ENCODE assay signal across 9 mouse cellular contexts in the genomic region with DNA sequence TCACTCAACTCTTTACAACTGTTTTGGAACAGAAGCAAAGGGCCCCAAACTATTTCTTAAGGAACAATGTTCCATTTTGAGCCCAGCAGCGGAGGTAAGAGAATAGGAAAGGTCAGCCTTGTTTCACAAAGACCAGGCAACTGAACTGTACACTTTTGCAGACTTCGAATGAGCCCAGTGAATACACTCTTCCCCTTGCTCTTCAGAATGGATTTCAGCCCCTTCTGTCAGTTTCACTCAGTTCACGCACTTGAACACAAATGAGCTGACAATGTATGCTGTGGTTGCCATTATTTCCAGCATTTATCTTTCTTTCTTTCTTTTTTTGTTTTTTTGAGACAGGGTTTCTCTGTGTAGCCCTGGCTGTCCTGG. TPM values are rescaled to one million over a fixed set of nuclear protein-coding genes. Genes with fewer than 3 reads are reported as not detected.
DNase-seq lines count a peak whose midpoint lies in the region; ATAC-seq and TF ChIP-seq lines count a peak whose summit lies in the region.
"Had no signal": no experiment of that assay in that cellular context is flagged by ENCODE, and none has a peak within 500 bp of the region (broad histone marks: within the 10 kb centered on the region; RNA-seq: fewer than 3 reads in every experiment).

No protein-coding gene starts in this region.

- no peak for TF ChIP-seq RAD21 in CH12.LX (IDR thresholded peaks at IDR 0.05; ENCODE audit: low read depth, low read length)

- no peak for DNase-seq in heart, postnatal 0 days (ENCODE audit: low spot score)
- DNase-seq in heart, postnatal 25 days (ENCODE audit: low spot score) = no peak
- no peak for DNase-seq in CH12.LX (ENCODE audit: extremely low read depth)
- DNase-seq in embryonic facial prominence, embryonic 10.5 days (ENCODE audit: low spot score) = no peak
- peak; percentile 18 for DNase-seq in midbrain, embryonic 10.5 days (ENCODE audit: low spot score)
- DNase-seq in cerebellum, adult 9-11 months = no peak
- no peak for DNase-seq in adrenal gland, postnatal 4 days (ENCODE audit: low spot score in 2 of 2)

- dilution Hi-C loops in CH12.LX (cut with MboI; ENCODE audit: extremely low pct_ligation_motif_present, extremely low pct_unique_long_range_greater_than_20kb, low sequenced_read_pairs) = no loop called here

- H3K9me3 ChIP-seq in heart, postnatal 0 days (replicated peaks; ENCODE audit: control insufficient read depth, low read length) = no peaks in the 10 kb centered on the region
- H3K9me3 ChIP-seq in CH12.LX (replicated peaks; ENCODE audit: low read length) = no peaks in the 10 kb centered on the region
- no peaks in the 10 kb centered on the region for H3K9me3 ChIP-seq in embryonic facial prominence, embryonic 10.5 days
- H3K9me3 ChIP-seq in midbrain, embryonic 10.5 days (replicated peaks) = no peaks in the 10 kb centered on the region
- H3K9me3 ChIP-seq: embryonic facial prominence, embryonic 12.5 days had no signal

- H3K4me3 ChIP-seq in heart, postnatal 0 days (ENCODE audit: low read depth, low read length) = no peak overlapping the region
- no peak overlapping the region for H3K4me3 ChIP-seq in CH12.LX (replicated peaks in 1 of 3; ENCODE audit: low read depth in 2 of 3, low read length in 2 of 3, poor library complexity in 1 of 3)
- H3K4me3 ChIP-seq in embryonic facial prominence, embryonic 10.5 days = no peak overlapping the region
- no peak overlapping the region for H3K4me3 ChIP-seq in midbrain, embryonic 10.5 days
- H3K4me3 ChIP-seq: embryonic facial prominence, embryonic 12.5 days had no signal

- no peak for TF ChIP-seq POLR2A in CH12.LX (IDR thresholded peaks at IDR 0.05; ENCODE audit: low read depth, low read length)

- no peaks in the 10 kb centered on the region for H3K27me3 ChIP-seq in heart, postnatal 0 days (ENCODE audit: control insufficient read depth, insufficient read depth, low read length)
- H3K27me3 ChIP-seq in CH12.LX (replicated peaks) = no peaks in the 10 kb centered on the region
- no peaks in the 10 kb centered on the region for H3K27me3 ChIP-seq in embryonic facial prominence, embryonic 10.5 days (replicated peaks; ENCODE audit: low read depth, poor library complexity, severe bottlenecking)
- H3K27me3 ChIP-seq in midbrain, embryonic 10.5 days (ENCODE audit: low read depth, poor library complexity, severe bottlenecking) = no peaks in the 10 kb centered on the region
- H3K27me3 ChIP-seq: embryonic facial prominence, embryonic 12.5 days had no signal

- in situ Hi-C loops in CH12.LX (cut with MboI; ENCODE audit: low pct_ligation_motif_present, low pct_unique_long_range_greater_than_20kb, low sequenced_read_pairs) = no loop called here

- H3K9ac ChIP-seq in heart, postnatal 0 days (replicated peaks; ENCODE audit: low read depth, low read length) = no peak overlapping the region
- H3K9ac ChIP-seq in CH12.LX (ENCODE audit: insufficient read depth, low read depth) = peak overlapping the region; percentile 40
- H3K9ac ChIP-seq: embryonic facial prominence, embryonic 12.5 days had no signal

- intact Hi-C loops in heart, postnatal 25 days (cut with DNase I) = loop anchor here (1.0 to 5.0 kb wide), 4 partner anchors 133 to 613 kb away; no protein-coding TSS in a partner anchor

- ATAC-seq in heart, postnatal 0 days (ENCODE audit: insufficient read depth, low read depth) = no peak

- no peaks in the 10 kb centered on the region for H3K36me3 ChIP-seq in heart, postnatal 0 days (replicated peaks; ENCODE audit: control insufficient read depth, insufficient read depth, low read length)
- peaks cover 0 to 8% of the 10 kb centered on the region in 2 experiments for H3K36me3 ChIP-seq in CH12.LX (replicated peaks in 1 of 2; ENCODE audit: control insufficient read depth in 1 of 2, insufficient read depth in 1 of 2, low read length in 1 of 2)
- H3K36me3 ChIP-seq in embryonic facial prominence, embryonic 10.5 days (replicated peaks) = no peaks in the 10 kb centered on the region
- H3K36me3 ChIP-seq in midbrain, embryonic 10.5 days = no peaks in the 10 kb centered on the region
- H3K36me3 ChIP-seq: embryonic facial prominence, embryonic 12.5 days had no signal

- no peak for TF ChIP-seq EP300 in heart, postnatal 0 days (IDR thresholded peaks at IDR 0.05; ENCODE audit: low read depth)
- no peak for TF ChIP-seq EP300 in CH12.LX (IDR thresholded peaks at IDR 0.05; ENCODE audit: low read length)

- WGBS in heart, postnatal 0 days = 70% methylated on average over 3 of the region's 3 CpGs
- 74% methylated on average over 3 of the region's 3 CpGs for WGBS in embryonic facial prominence, embryonic 10.5 days
- WGBS in midbrain, embryonic 10.5 days = 67% methylated on average over 3 of the region's 3 CpGs

- no peak overlapping the region for H3K27ac ChIP-seq in heart, postnatal 0 days (ENCODE audit: low read depth)
- H3K27ac ChIP-seq in CH12.LX (ENCODE audit: insufficient read depth, low read depth) = no peak overlapping the region
- H3K27ac ChIP-seq in embryonic facial prominence, embryonic 10.5 days (replicated peaks) = peak overlapping the region; percentile 44; the same call in 1 of the 2 replicates
- H3K27ac ChIP-seq in midbrain, embryonic 10.5 days (replicated peaks) = peak overlapping the region; percentile 46; the same call in 1 of the 2 replicates
- H3K27ac ChIP-seq: embryonic facial prominence, embryonic 12.5 days; macrophage had no signal

- peaks cover 10% of the 10 kb centered on the region for H3K4me1 ChIP-seq in heart, postnatal 0 days (ENCODE audit: control insufficient read depth, insufficient read depth)
- peaks cover 2 to 12% of the 10 kb centered on the region in 2 experiments; a peak in 2 of 4 replicates for H3K4me1 ChIP-seq in CH12.LX (ENCODE audit: control insufficient read depth in 1 of 2, insufficient read depth in 2 of 2)
- H3K4me1 ChIP-seq in embryonic facial prominence, embryonic 10.5 days = peaks cover 4% of the 10 kb centered on the region; the same call in 1 of the 2 replicates
- H3K4me1 ChIP-seq in midbrain, embryonic 10.5 days = peaks cover 10% of the 10 kb centered on the region
- H3K4me1 ChIP-seq: embryonic facial prominence, embryonic 12.5 days had no signal

- no peaks in the 10 kb centered on the region for H3K79me2 ChIP-seq in CH12.LX (replicated peaks; ENCODE audit: control insufficient read depth, extremely low read depth, insufficient read depth, poor library complexity, severe bottlenecking)

- no peak for TF ChIP-seq CTCF in heart, postnatal 0 days (IDR thresholded peaks at IDR 0.05; ENCODE audit: low read depth)
- TF ChIP-seq CTCF in CH12.LX (conservative IDR thresholded peaks at IDR 0.05 in 1 of 2, IDR thresholded peaks at IDR 0.05 in 1 of 2; ENCODE audit: low read depth in 2 of 2, low read length in 2 of 2) = no peak

- peak overlapping the region; percentile 29; the same call in 1 of the 2 replicates for H3K4me2 ChIP-seq in heart, postnatal 0 days (ENCODE audit: low read depth, low read length)
- peak overlapping the region; percentile 55; the same call in 1 of the 2 replicates for H3K4me2 ChIP-seq in CH12.LX (ENCODE audit: insufficient read depth, low read depth, poor library complexity, severe bottlenecking)
- H3K4me2 ChIP-seq: embryonic facial prominence, embryonic 12.5 days had no signal

TF ChIP-seq in CH12.LX, 34 proteins besides CTCF, POLR2A, EP300 and RAD21:
- no peak for TF ChIP-seq MXI1 (IDR thresholded peaks at IDR 0.05; ENCODE audit: low read depth, low read length)
- TF ChIP-seq NELFE (IDR thresholded peaks at IDR 0.05; ENCODE audit: low read depth, low read length) = no peak
- TF ChIP-seq UBTF (IDR thresholded peaks at IDR 0.05; ENCODE audit: low read depth, low read length) = no peak
- TF ChIP-seq MAFK (IDR thresholded peaks at IDR 0.05; ENCODE audit: insufficient replicate concordance, low read length) = no peak
- no peak for TF ChIP-seq ZKSCAN1 (IDR thresholded peaks at IDR 0.05; ENCODE audit: borderline replicate concordance, low read depth, low read length)
- TF ChIP-seq RCOR1 (conservative IDR thresholded peaks at IDR 0.05; ENCODE audit: low read depth, low read length) = no peak
- TF ChIP-seq USF1 (IDR thresholded peaks at IDR 0.05; ENCODE audit: low read depth, low read length) = no peak
- no peak for TF ChIP-seq POLR2AphosphoS2 (IDR thresholded peaks at IDR 0.05; ENCODE audit: low read depth, low read length)
- TF ChIP-seq ZC3H11A (IDR thresholded peaks at IDR 0.05; ENCODE audit: low read depth, low read length) = no peak
- no peak for TF ChIP-seq HCFC1 (IDR thresholded peaks at IDR 0.05; ENCODE audit: low read depth, low read length)
- TF ChIP-seq MEF2A (IDR thresholded peaks at IDR 0.05; ENCODE audit: borderline replicate concordance, low read depth, low read length) = no peak

RNA-seq across cellular contexts. Expression of a gene that starts 34.0 kb away (rescaled TPM):
- 2.4 and 3.1 TPM in 2 replicates for total RNA-seq in heart, postnatal 0 days (2014; rRNA removed; ENCODE audit: low replicate concordance)
- 3.5 and 3.8 TPM in 2 replicates for polyA plus RNA-seq in heart, postnatal 0 days (2015; fragmentation: Nextera tagmentation; extraction: Ambion mirVana)
- 1 to 10 TPM; 3.0 to 3.7 TPM for total RNA-seq in heart, postnatal 25 days (2021)
- total RNA-seq in CH12.LX (2012; rRNA removed) (1.2 and 1.4 TPM in 2 replicates), CH12.LX (2014; rRNA removed) (2.9 and 3.5 TPM in 2 replicates)
- polyA plus RNA-seq in CH12.LX (2012; ENCODE audit: insufficient read length, low read depth) = 2.1 TPM in 2 replicates
- 5.6 and 6.4 TPM in 2 replicates for polyA plus RNA-seq in embryonic facial prominence, embryonic 10.5 days (2016; fragmentation: Nextera tagmentation; extraction: Ambion mirVana)
- polyA plus RNA-seq in midbrain, embryonic 10.5 days (2016; fragmentation: Nextera tagmentation; extraction: Ambion mirVana) = 7.0 and 7.3 TPM in 2 replicates
- total RNA-seq in adrenal gland, postnatal 4 days (2021) = 1 to 10 TPM; 7.1 to 8.0 TPM

Comparison
In these comparisons a context has a peak if more than half of its experiments do, and no peak if none do; other contexts are left out.
1. H3K27ac ChIP-seq: peak in embryonic facial prominence, embryonic 10.5 days (single experiment) and midbrain, embryonic 10.5 days (single experiment); none in heart, postnatal 0 days (single experiment) and CH12.LX (single experiment).